Mouse (Mus musculus) CH12.LX (cell line): ENCODE results near the gene Kif18a. TPM values are rescaled to one million over a fixed set of nuclear protein-coding genes. Genes with fewer than 3 reads are reported as not detected.
A peak's percentile ranks its signal among the peaks of the same experiment; 100 is the strongest.

Experiments used
- DNase-seq: peaks from one replicate; pipeline ENCODE4 v3.0.0-alpha.2; 2013; ENCODE audit errors: extremely low read depth
- H3K27ac ChIP-seq: 2 replicates; pipeline ENCODE4 v1.5.1; 2012; ENCODE audit warnings: low read depth, mild to moderate bottlenecking, control low read depth, moderate library complexity; ENCODE audit not compliant: insufficient read depth
- H3K27me3 ChIP-seq: replicated peaks from 2 replicates; pipeline ENCODE3; 2012; ENCODE audit warnings: inconsistent platforms
- H3K36me3 ChIP-seq, 2 experiments: replicated peaks in 1 of 2; 2 replicates each; pipeline versions ENCODE3 to v1.6.1; 2012; ENCODE audit warnings: inconsistent platforms in 1 of 2, low read length in 1 of 2, mild to moderate bottlenecking in 1 of 2, mixed read lengths in 1 of 2, moderate library complexity in 1 of 2; ENCODE audit not compliant: control insufficient read depth in 1 of 2, insufficient read depth in 1 of 2
- H3K4me1 ChIP-seq, 2 experiments: 2 replicates each; pipeline ENCODE4 v1.6.1; 2012; ENCODE audit warnings: inconsistent platforms in 1 of 2, moderate library complexity in 1 of 2; ENCODE audit not compliant: insufficient read depth in 2 of 2, control insufficient read depth in 1 of 2
- H3K4me2 ChIP-seq: 2 replicates; pipeline ENCODE4 v1.6.1; 2012; ENCODE audit warnings: low read depth, mild to moderate bottlenecking, control low read depth; ENCODE audit not compliant: poor library complexity, insufficient read depth, severe bottlenecking
- H3K4me3 ChIP-seq, 3 experiments: fragments of 150-350 bp in 1 of 3; sonication (generic) in 1 of 3; replicated peaks in 1 of 3; 2 replicates each; pipeline versions ENCODE3 to v1.5.1; 2011 to 2012; ENCODE audit warnings: low read depth in 2 of 3, low read length in 2 of 3, mild to moderate bottlenecking in 2 of 3, moderate library complexity in 2 of 3, control low read depth in 1 of 3, improper control_type of control experiment in 1 of 3, inconsistent platforms in 1 of 3, mixed read lengths in 1 of 3; ENCODE audit not compliant: poor library complexity in 1 of 3
- H3K79me2 ChIP-seq: replicated peaks from 2 replicates; pipeline ENCODE4 v1.6.1; 2012; ENCODE audit warnings: mild to moderate bottlenecking, moderate library complexity; ENCODE audit not compliant: control insufficient read depth, poor library complexity, insufficient read depth, severe bottlenecking; ENCODE audit errors: extremely low read depth
- H3K9ac ChIP-seq: 2 replicates; pipeline ENCODE4 v1.6.1; 2012; ENCODE audit warnings: low read depth, mild to moderate bottlenecking, control low read depth, moderate library complexity; ENCODE audit not compliant: insufficient read depth
- H3K9me3 ChIP-seq: replicated peaks from 2 replicates; pipeline ENCODE3; 2012; ENCODE audit warnings: low read length, inconsistent platforms, mixed read lengths
- CHD1 ChIP-seq: IDR thresholded peaks from 2 replicates; pipeline ENCODE4 v1.6.1; 2012; ENCODE audit warnings: low read depth, low read length, improper control_type of control experiment, inconsistent platforms
- CHD2 ChIP-seq: IDR thresholded peaks from 2 replicates; pipeline ENCODE4 v1.6.1; 2011; ENCODE audit warnings: low read length, improper control_type of control experiment
- CTCF ChIP-seq, 2 experiments: IDR thresholded peaks in 1 of 2; conservative IDR thresholded peaks in 1 of 2; 2 replicates each; pipeline ENCODE4 v1.5.1; 2011 to 2012; ENCODE audit warnings: low read depth in 2 of 2, low read length in 2 of 2, improper control_type of control experiment in 1 of 2, inconsistent platforms in 1 of 2, mild to moderate bottlenecking in 1 of 2, moderate library complexity in 1 of 2
- ELF1 ChIP-seq: IDR thresholded peaks from 2 replicates; pipeline ENCODE4 v1.6.1; 2014; ENCODE audit warnings: low read depth, mild to moderate bottlenecking, inconsistent platforms, low read length, improper control_type of control experiment
- EP300 ChIP-seq: IDR thresholded peaks from 2 replicates; pipeline ENCODE4 v1.6.1; 2011; ENCODE audit warnings: low read length, improper control_type of control experiment
- HCFC1 ChIP-seq: IDR thresholded peaks from 2 replicates; pipeline ENCODE4 v1.6.1; 2012; ENCODE audit warnings: low read depth, mild to moderate bottlenecking, inconsistent platforms, low read length, improper control_type of control experiment
- IRF4 ChIP-seq: IDR thresholded peaks from 2 replicates; pipeline ENCODE4 v1.6.1; 2014; ENCODE audit warnings: low read depth, mild to moderate bottlenecking, inconsistent platforms, low read length, improper control_type of control experiment
- JUN ChIP-seq: IDR thresholded peaks from 2 replicates; pipeline ENCODE4 v1.6.1; 2011; ENCODE audit warnings: low read depth, mild to moderate bottlenecking, low read length, improper control_type of control experiment, moderate library complexity; ENCODE audit not compliant: insufficient read depth
- JUND ChIP-seq: conservative IDR thresholded peaks from 2 replicates; pipeline ENCODE4 v1.6.1; 2011; ENCODE audit warnings: low read depth, low read length, improper control_type of control experiment
- KAT2A ChIP-seq: IDR thresholded peaks from 2 replicates; pipeline ENCODE4 v1.6.1; 2012; ENCODE audit warnings: low read length, improper control_type of control experiment, inconsistent platforms; ENCODE audit not compliant: insufficient replicate concordance
- MAZ ChIP-seq: IDR thresholded peaks from 2 replicates; pipeline ENCODE4 v1.6.1; 2012; ENCODE audit warnings: low read depth, mild to moderate bottlenecking, inconsistent platforms, low read length, improper control_type of control experiment, moderate library complexity
- MEF2A ChIP-seq: IDR thresholded peaks from 2 replicates; pipeline ENCODE4 v1.6.1; 2014; ENCODE audit warnings: low read depth, mild to moderate bottlenecking, inconsistent platforms, low read length, improper control_type of control experiment, borderline replicate concordance
- MYC ChIP-seq: IDR thresholded peaks from 2 replicates; pipeline ENCODE4 v1.6.1; 2011; ENCODE audit warnings: low read depth, mild to moderate bottlenecking, improper control_type of control experiment, low read length
- NRF1 ChIP-seq: IDR thresholded peaks from 2 replicates; pipeline ENCODE4 v1.6.1; 2014; ENCODE audit warnings: low read depth, mild to moderate bottlenecking, inconsistent platforms, low read length, improper control_type of control experiment, moderate library complexity
- POLR2AphosphoS2 ChIP-seq: IDR thresholded peaks from 2 replicates; pipeline ENCODE4 v1.6.1; 2011; ENCODE audit warnings: low read depth, low read length, improper control_type of control experiment
- SIN3A ChIP-seq: IDR thresholded peaks from 2 replicates; pipeline ENCODE4 v1.6.1; 2012; ENCODE audit warnings: low read length, improper control_type of control experiment, inconsistent platforms
- UBTF ChIP-seq: IDR thresholded peaks from 2 replicates; pipeline ENCODE4 v1.6.1; 2012; ENCODE audit warnings: low read depth, mild to moderate bottlenecking, inconsistent platforms, low read length, improper control_type of control experiment, moderate library complexity
- USF1 ChIP-seq: IDR thresholded peaks from 2 replicates; pipeline ENCODE4 v1.6.1; 2014; ENCODE audit warnings: low read depth, mild to moderate bottlenecking, inconsistent platforms, low read length, improper control_type of control experiment
- ZMIZ1 ChIP-seq: IDR thresholded peaks from 2 replicates; pipeline ENCODE4 v1.6.1; 2012; ENCODE audit warnings: low read depth, mild to moderate bottlenecking, inconsistent platforms, low read length, improper control_type of control experiment
- ZNF384 ChIP-seq: IDR thresholded peaks from 2 replicates; pipeline ENCODE4 v1.6.1; 2012; ENCODE audit warnings: low read depth, low read length, improper control_type of control experiment, inconsistent platforms
- dilution Hi-C: fragments of 300-500 bp; cut with MboI; formaldehyde crosslinking; loops from 2 replicates; pipeline ENCODE4 v1.14.3; 2020; ENCODE audit warnings: low sequenced_read_pairs; ENCODE audit not compliant: extremely low pct_unique_long_range_greater_than_20kb, extremely low pct_ligation_motif_present
- in situ Hi-C: fragments of 300-500 bp; cut with MboI; formaldehyde crosslinking; loops from 3 replicates; pipeline ENCODE4 v1.14.3; 2019; ENCODE audit warnings: low sequenced_read_pairs, low pct_ligation_motif_present, low pct_unique_long_range_greater_than_20kb, mixed read lengths
- polyA plus RNA-seq: library from polyadenylated mRNA; unstranded; fragments of >175 nt; gene quantifications from 2 replicates; pipeline ENCODE4 v1.2.1, GENCODE M21; 2012; ENCODE audit warnings: low read depth; ENCODE audit not compliant: insufficient read length
- total RNA-seq, 2 experiments: library from RNA; depleted of rRNA; stranded (reverse); fragments of 300-350 nt in 1 of 2; fragments of >200 nt in 1 of 2; gene quantifications; 2 replicates each; pipeline ENCODE4 v1.2.3; 2012 to 2014

Kif18a gene
- total and polyA plus RNA-seq, 3 experiments, result 18.9 to 48.4 (median 23.4) TPM

DNA sequence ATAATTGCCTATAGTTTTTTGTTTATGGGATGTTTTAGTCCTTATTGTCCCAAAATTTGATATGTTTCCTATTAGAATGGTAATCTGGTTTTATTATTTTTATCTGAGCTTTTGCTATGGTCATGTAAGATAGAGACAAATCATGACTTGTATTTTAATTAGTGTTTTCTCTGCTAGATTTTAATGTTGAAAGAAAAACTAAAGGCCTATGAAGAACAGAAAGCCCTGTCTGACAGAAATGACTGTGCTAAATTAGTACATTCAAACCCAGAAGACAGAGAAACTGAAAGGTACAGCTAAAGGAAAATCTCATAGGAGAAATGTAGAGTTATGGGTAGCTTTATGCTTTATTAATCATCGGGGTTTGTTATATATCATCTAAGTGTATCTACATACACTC lies 17.6 kb downstream of the Kif18a start:
- dilution Hi-C loops, result no loop called here
- peaks cover 18 to 53% of the 10 kb centered on the region in 2 experiments for H3K36me3 ChIP-seq
- in situ Hi-C loops, result no loop called here
- no peaks in the 10 kb centered on the region for H3K9me3 ChIP-seq
- H3K4me1 ChIP-seq, result no peaks in the 10 kb centered on the region
- no peak for DNase-seq
- H3K27me3 ChIP-seq, result no peaks in the 10 kb centered on the region
- H3K79me2 ChIP-seq, result no peaks in the 10 kb centered on the region
- H3K4me3 ChIP-seq, result no peak overlapping the region
- no peak overlapping the region for H3K27ac ChIP-seq
- no peak overlapping the region for H3K9ac ChIP-seq
- no peak overlapping the region for H3K4me2 ChIP-seq
- no peak for TF ChIP-seq USF1
- no peak for TF ChIP-seq ZMIZ1
- no peak for TF ChIP-seq ELF1
- no peak for TF ChIP-seq ZNF384
- no peak for TF ChIP-seq MAZ
- TF ChIP-seq IRF4, result peak; percentile 61; the same call in 1 of the 2 replicates
- TF ChIP-seq EP300, result peak; percentile 20; the same call in 1 of the 2 replicates
- peak; percentile 61; the same call in 1 of the 2 replicates for TF ChIP-seq JUND
- TF ChIP-seq CTCF (conservative IDR thresholded peaks at IDR 0.05 in 1 of 2, IDR thresholded peaks at IDR 0.05 in 1 of 2; ENCODE audit: low read depth in 2 of 2, low read length in 2 of 2), result no peak

DNA sequence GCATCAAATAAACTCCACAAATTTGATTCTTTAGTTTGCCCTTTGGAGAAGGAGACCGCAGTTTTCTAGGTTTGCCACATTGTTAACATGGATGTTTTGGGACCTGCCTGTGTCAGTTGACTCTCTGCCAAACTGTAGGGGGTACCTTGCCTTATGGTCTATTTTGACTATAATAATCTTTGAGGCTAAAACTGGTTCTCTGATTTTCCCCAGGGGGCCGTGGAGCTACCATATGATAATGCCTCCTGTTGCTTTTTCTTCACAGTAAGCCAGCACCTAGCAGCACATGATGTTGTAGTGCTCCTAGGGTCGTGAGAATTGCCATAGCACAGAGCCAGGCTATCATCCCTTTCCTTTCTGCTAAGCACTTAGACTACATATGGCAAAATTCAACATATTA lies 21.7 kb downstream of the Kif18a start:
- Histone ChIP-seq H3K4me3 (no peak overlapping the region), H3K4me1 (no peaks in the 10 kb centered on the region), H3K79me2 (no peaks in the 10 kb centered on the region), H3K9me3 (no peaks in the 10 kb centered on the region), H3K36me3 (peaks cover 7 to 53% of the 10 kb centered on the region in 2 experiments), H3K27ac (no peak overlapping the region), H3K4me2 (no peak overlapping the region), H3K27me3 (no peaks in the 10 kb centered on the region), H3K9ac (no peak overlapping the region)
- no peak for DNase-seq
- in situ Hi-C loops, result no loop called here
- dilution Hi-C loops, result no loop called here
- TF ChIP-seq HCFC1, result no peak
- TF ChIP-seq USF1, result no peak
- no peak for TF ChIP-seq CHD2
- TF ChIP-seq IRF4, result no peak
- no peak for TF ChIP-seq MYC
- no peak for TF ChIP-seq NRF1
- TF ChIP-seq POLR2AphosphoS2, result no peak
- no peak for TF ChIP-seq MEF2A
- TF ChIP-seq CTCF (conservative IDR thresholded peaks at IDR 0.05 in 1 of 2, IDR thresholded peaks at IDR 0.05 in 1 of 2; ENCODE audit: low read depth in 2 of 2, low read length in 2 of 2), result no peak
- no peak for TF ChIP-seq CHD1
- no peak for TF ChIP-seq JUND
- no peak for TF ChIP-seq KAT2A
- TF ChIP-seq SIN3A, result no peak
- no peak for TF ChIP-seq JUN
- TF ChIP-seq UBTF, result no peak
